Mouse (Mus musculus) forebrain, embryonic 13.5 days (tissue): Measurements from ENCODE around the gene Pnpla8. TPM values are rescaled to one million over a fixed set of nuclear protein-coding genes. Genes with fewer than 3 reads are reported as not detected.

Experiments
- ATAC-seq: fragments of 200-750 bp; cut with Nextera tagmentation; 2 replicates; pipeline ENCODE4 v1.8.0; 2017
- H3K27ac ChIP-seq: fragments of 300-500 bp; sonication (generic); 2 replicates; pipeline ENCODE4 v1.5.1; 2015; ENCODE audit warnings: inconsistent platforms, mild to moderate bottlenecking, moderate library complexity
- H3K27me3 ChIP-seq: fragments of 300-500 bp; sonication (generic); 2 replicates; pipeline ENCODE4 v1.6.1; 2015; ENCODE audit warnings: mild to moderate bottlenecking, inconsistent platforms
- H3K36me3 ChIP-seq: fragments of 300-500 bp; sonication (generic); 2 replicates; pipeline ENCODE4 v1.6.1; 2015; ENCODE audit warnings: mild to moderate bottlenecking, inconsistent platforms; ENCODE audit not compliant: poor library complexity, severe bottlenecking
- H3K4me1 ChIP-seq: fragments of 300-500 bp; sonication (generic); 2 replicates; pipeline ENCODE4 v1.6.1; 2015; ENCODE audit warnings: inconsistent platforms
- H3K4me2 ChIP-seq: fragments of 300-500 bp; sonication (generic); 2 replicates; pipeline ENCODE4 v1.6.1; 2015; ENCODE audit warnings: inconsistent platforms, mild to moderate bottlenecking, moderate library complexity
- H3K4me3 ChIP-seq: fragments of 300-500 bp; sonication (generic); 2 replicates; pipeline ENCODE4 v1.5.1; 2015; ENCODE audit warnings: mild to moderate bottlenecking, inconsistent platforms
- H3K9ac ChIP-seq: fragments of 300-500 bp; sonication (generic); 2 replicates; pipeline ENCODE4 v1.6.1; 2015; ENCODE audit warnings: mild to moderate bottlenecking, inconsistent platforms
- H3K9me3 ChIP-seq: fragments of 300-500 bp; sonication (generic); replicated peaks from 2 replicates; pipeline ENCODE4 v1.6.1; 2016; ENCODE audit warnings: inconsistent platforms
- WGBS: fragments of 180-500 bp; shearing (Covaris S2); methylation state at CpG from one replicate; pipeline ENCODE4 v1.1.7; 2015; 5-methylcytosine and 5-hydroxymethylcytosine counted together
- polyA plus RNA-seq: library from polyadenylated mRNA; unstranded; fragments of >200 nt; fragmentation: Nextera tagmentation; extraction: Ambion mirVana; gene quantifications from 2 replicates; pipeline ENCODE4 v1.2.1, GENCODE M21; 2015

Pnpla8 gene
- polyA plus RNA-seq, 1 experiment from 2014 or later = 106 TPM

GRCm38 (mm10) chr12:44329316-44330215 lies 108.4 kb downstream of the Pnpla8 start:
- Histone ChIP-seq H3K9ac (peak overlapping the region; percentile 88), H3K36me3 (no peaks in the 10 kb centered on the region), H3K27me3 (no peaks in the 10 kb centered on the region), H3K4me3 (peak overlapping the region; percentile 86), H3K27ac (peak overlapping the region; percentile 92), H3K4me1 (peaks cover 35% of the 10 kb centered on the region), H3K4me2 (peak overlapping the region; percentile 83), H3K9me3 (no peaks in the 10 kb centered on the region)
- peak; percentile 69 for ATAC-seq
- WGBS = under 1% methylated on average over 61 of the region's 61 CpGs

- ATAC-seq = peak; percentile 44
- Histone ChIP-seq H3K36me3 (no peaks in the 10 kb centered on the region), H3K27me3 (no peaks in the 10 kb centered on the region), H3K27ac (peak overlapping the region; percentile 92), H3K9me3 (no peaks in the 10 kb centered on the region), H3K9ac (peak overlapping the region; percentile 88), H3K4me2 (peak overlapping the region; percentile 83), H3K4me3 (peak overlapping the region; percentile 86), H3K4me1 (peaks cover 35% of the 10 kb centered on the region)
- WGBS = under 1% methylated on average over 9 of the region's 9 CpGs
Observed at GRCm38 (mm10) chr12:44330216-44330719, 109.1 kb downstream of the Pnpla8 start.

GRCm38 (mm10) chr12:44337136-44337640 lies 116.0 kb downstream of the Pnpla8 start:
- H3K4me3 ChIP-seq = no peak overlapping the region
- ATAC-seq = no peak
- no peak overlapping the region for H3K27ac ChIP-seq
- 30% methylated on average over 2 of the region's 2 CpGs for WGBS
- H3K27me3 ChIP-seq = no peaks in the 10 kb centered on the region
- no peaks in the 10 kb centered on the region for H3K36me3 ChIP-seq
- H3K9ac ChIP-seq = no peak overlapping the region
- no peak overlapping the region for H3K4me2 ChIP-seq
- H3K4me1 ChIP-seq = peaks cover 53% of the 10 kb centered on the region
- H3K9me3 ChIP-seq = no peaks in the 10 kb centered on the region

- Histone ChIP-seq H3K4me1 (peaks cover 55% of the 10 kb centered on the region), H3K27me3 (no peaks in the 10 kb centered on the region), H3K27ac (peak overlapping the region; percentile 62), H3K4me2 (peak overlapping the region; percentile 36), H3K4me3 (no peak overlapping the region), H3K9me3 (no peaks in the 10 kb centered on the region), H3K36me3 (no peaks in the 10 kb centered on the region), H3K9ac (no peak overlapping the region)
- 1% methylated on average over 8 of the region's 8 CpGs for WGBS
- ATAC-seq = peak; percentile 97
Observed at GRCm38 (mm10) chr12:44338195-44338622, 117.0 kb downstream of the Pnpla8 start.

- no peak overlapping the region for H3K4me2 ChIP-seq
- H3K27me3 ChIP-seq = no peaks in the 10 kb centered on the region
- 71% methylated on average over 6 of the region's 6 CpGs for WGBS
- H3K4me1 ChIP-seq = peaks cover 51% of the 10 kb centered on the region
- H3K9ac ChIP-seq = no peak overlapping the region
- H3K27ac ChIP-seq = no peak overlapping the region
- ATAC-seq = peak; percentile 24; the same call in 1 of the 2 replicates
- H3K4me3 ChIP-seq = no peak overlapping the region
- H3K9me3 ChIP-seq = no peaks in the 10 kb centered on the region
- no peaks in the 10 kb centered on the region for H3K36me3 ChIP-seq
Observed at GRCm38 (mm10) chr12:44344075-44344474, 122.9 kb downstream of the Pnpla8 start.

GRCm38 (mm10) chr12:44345251-44345650 lies 124.1 kb downstream of the Pnpla8 start:
- no peak overlapping the region for H3K4me3 ChIP-seq
- 9% methylated on average over 5 of the region's 5 CpGs for WGBS
- ATAC-seq = no peak
- H3K9me3 ChIP-seq = no peaks in the 10 kb centered on the region
- no peaks in the 10 kb centered on the region for H3K27me3 ChIP-seq
- no peak overlapping the region for H3K9ac ChIP-seq
- no peak overlapping the region; the same call in 1 of the 2 replicates for H3K4me2 ChIP-seq
- H3K27ac ChIP-seq = peak overlapping the region; percentile 46
- H3K36me3 ChIP-seq = no peaks in the 10 kb centered on the region
- H3K4me1 ChIP-seq = peaks cover 43% of the 10 kb centered on the region

GRCm38 (mm10) chr12:44346143-44346542 lies 125.0 kb downstream of the Pnpla8 start:
- 25% methylated on average over 3 of the region's 3 CpGs for WGBS
- H3K27ac ChIP-seq = no peak overlapping the region; the same call in 1 of the 2 replicates
- peak; percentile 75; the same call in 1 of the 2 replicates for ATAC-seq

GRCm38 (mm10) chr12:44355116-44355515 lies 133.9 kb downstream of the Pnpla8 start:
- no peak overlapping the region for H3K4me2 ChIP-seq
- ATAC-seq = no peak
- 92% methylated on average over 4 of the region's 4 CpGs for WGBS
- no peaks in the 10 kb centered on the region for H3K27me3 ChIP-seq
- H3K4me1 ChIP-seq = no peaks in the 10 kb centered on the region
- no peak overlapping the region for H3K4me3 ChIP-seq
- no peak overlapping the region for H3K27ac ChIP-seq
- no peaks in the 10 kb centered on the region for H3K9me3 ChIP-seq
- H3K9ac ChIP-seq = no peak overlapping the region
- H3K36me3 ChIP-seq = no peaks in the 10 kb centered on the region

More at GRCm38 (mm10) chr12:44346143-44346542, 125.0 kb downstream of the Pnpla8 start:
- no peak overlapping the region for H3K4me2 ChIP-seq
- no peak overlapping the region for H3K9ac ChIP-seq
- no peak overlapping the region for H3K4me3 ChIP-seq
- no peaks in the 10 kb centered on the region for H3K36me3 ChIP-seq
- no peaks in the 10 kb centered on the region for H3K27me3 ChIP-seq
- no peaks in the 10 kb centered on the region for H3K9me3 ChIP-seq
- peaks cover 41% of the 10 kb centered on the region for H3K4me1 ChIP-seq

- no peaks in the 10 kb centered on the region for H3K27me3 ChIP-seq
- H3K4me2 ChIP-seq = no peak overlapping the region
- no peaks in the 10 kb centered on the region for H3K4me1 ChIP-seq
- no peak overlapping the region for H3K27ac ChIP-seq
- ATAC-seq = no peak
- no peak overlapping the region for H3K9ac ChIP-seq
- 26% methylated on average over 3 of the region's 3 CpGs for WGBS
- no peak overlapping the region for H3K4me3 ChIP-seq
- H3K36me3 ChIP-seq = no peaks in the 10 kb centered on the region
- no peaks in the 10 kb centered on the region for H3K9me3 ChIP-seq
Observed at GRCm38 (mm10) chr12:44357460-44357859, 136.3 kb downstream of the Pnpla8 start.

- H3K36me3 ChIP-seq = no peaks in the 10 kb centered on the region
- no peak overlapping the region for H3K4me3 ChIP-seq
- no peak overlapping the region for H3K4me2 ChIP-seq
- ATAC-seq = no peak
- no peaks in the 10 kb centered on the region for H3K27me3 ChIP-seq
- no peak overlapping the region for H3K9ac ChIP-seq
- no peaks in the 10 kb centered on the region for H3K9me3 ChIP-seq
- 43% methylated on average over 1 of the region's 1 CpGs for WGBS
- H3K27ac ChIP-seq = no peak overlapping the region
- no peaks in the 10 kb centered on the region for H3K4me1 ChIP-seq
Observed at GRCm38 (mm10) chr12:44357881-44358280, 136.7 kb downstream of the Pnpla8 start.

- ATAC-seq = peak; percentile 68; the same call in 1 of the 2 replicates
- Histone ChIP-seq H3K9me3 (no peaks in the 10 kb centered on the region), H3K4me3 (no peak overlapping the region), H3K36me3 (no peaks in the 10 kb centered on the region), H3K4me2 (no peak overlapping the region), H3K27me3 (no peaks in the 10 kb centered on the region), H3K27ac (peak overlapping the region; percentile 31; the same call in 1 of the 2 replicates), H3K4me1 (peaks cover 34% of the 10 kb centered on the region), H3K9ac (no peak overlapping the region)
- WGBS = 32% methylated on average over 3 of the region's 3 CpGs
Observed at GRCm38 (mm10) chr12:44371076-44371710, 150.0 kb downstream of the Pnpla8 start.
